Mouse (Mus musculus) ES-Bruce4 (cell line): Measurements from ENCODE around the gene Dyx1c1. TPM values are rescaled to one million over a fixed set of nuclear protein-coding genes. Genes with fewer than 3 reads are reported as not detected.

Experiments
- H3K27ac ChIP-seq: 2 replicates; pipeline ENCODE4 v1.5.1; 2012; ENCODE audit warnings: low read length, inconsistent platforms; ENCODE audit not compliant: insufficient read depth
- H3K27me3 ChIP-seq: 2 replicates; pipeline ENCODE4 v1.6.1; 2012; ENCODE audit warnings: mild to moderate bottlenecking, low read length, inconsistent platforms; ENCODE audit not compliant: control insufficient read depth, poor library complexity, insufficient read depth, severe bottlenecking
- H3K36me3 ChIP-seq: 2 replicates; pipeline ENCODE4 v1.6.1; 2012; ENCODE audit warnings: inconsistent platforms, mild to moderate bottlenecking, low read length, moderate library complexity; ENCODE audit not compliant: control insufficient read depth, poor library complexity, insufficient read depth, severe bottlenecking
- H3K4me1 ChIP-seq: one replicate; pipeline ENCODE4 v1.8.1; 2011; ENCODE audit warnings: low read length; ENCODE audit not compliant: control insufficient read depth, insufficient read depth
- H3K4me3 ChIP-seq: 2 replicates; pipeline ENCODE4 v1.5.1; 2011; ENCODE audit warnings: low read depth, mild to moderate bottlenecking, low read length
- H3K9ac ChIP-seq: 2 replicates; pipeline ENCODE4 v1.6.1; 2012; ENCODE audit warnings: low read depth, mild to moderate bottlenecking, inconsistent platforms; ENCODE audit not compliant: poor library complexity, severe bottlenecking
- H3K9me3 ChIP-seq: replicated peaks from 2 replicates; pipeline ENCODE4 v1.6.1; 2012; ENCODE audit warnings: mild to moderate bottlenecking, low read length, inconsistent platforms; ENCODE audit not compliant: control insufficient read depth, poor library complexity, insufficient read depth, severe bottlenecking
- CTCF ChIP-seq: IDR thresholded peaks from one replicate; pipeline ENCODE4 v1.8.1; 2011; ENCODE audit warnings: low read depth, low read length
- EP300 ChIP-seq: IDR thresholded peaks from 2 replicates; pipeline ENCODE4 v1.6.1; 2011; ENCODE audit warnings: low read depth, low read length; ENCODE audit not compliant: insufficient read depth
- POLR2A ChIP-seq: IDR thresholded peaks from one replicate; pipeline ENCODE4 v1.8.1; 2011; ENCODE audit warnings: low read length; ENCODE audit not compliant: insufficient read depth
- polyA plus RNA-seq: library from polyadenylated mRNA; stranded (reverse); fragments of >200 nt; gene quantifications from 2 replicates; pipeline ENCODE4 v1.2.4, GENCODE M21; 2011; ENCODE audit warnings: low read depth; ENCODE audit not compliant: missing spikeins, insufficient read depth, insufficient read length

Dyx1c1 gene
- polyA plus RNA-seq, 1 experiment: 2.3 TPM

- Histone ChIP-seq H3K4me1 (no peaks in the 10 kb centered on the region), H3K27ac (no peak overlapping the region), H3K4me3 (no peak overlapping the region), H3K9me3 (no peaks in the 10 kb centered on the region), H3K27me3 (no peaks in the 10 kb centered on the region), H3K9ac (no peak overlapping the region), H3K36me3 (0 out of 2 replicates have a peak, but pooled peaks cover under 1% of the 10 kb centered on the region)
- TF ChIP-seq POLR2A (no peak), CTCF (no peak), EP300 (no peak)
These were observed 46.5 kb downstream of the Dyx1c1 start for GRCm38 (mm10) chr9:73005106-73005505.

GRCm38 (mm10) chr9:73006175-73006574 lies 47.6 kb downstream of the Dyx1c1 start:
- TF ChIP-seq EP300 (no peak), CTCF (no peak), POLR2A (no peak)
- Histone ChIP-seq H3K9ac (no peak overlapping the region), H3K4me1 (no peaks in the 10 kb centered on the region), H3K27me3 (no peaks in the 10 kb centered on the region), H3K27ac (no peak overlapping the region), H3K4me3 (no peak overlapping the region), H3K9me3 (no peaks in the 10 kb centered on the region), H3K36me3 (peaks cover 6% of the 10 kb centered on the region; the same call in 1 of the 2 replicates)

- H3K4me3 ChIP-seq: no peak overlapping the region
- H3K36me3 ChIP-seq: peaks cover 11% of the 10 kb centered on the region
- TF ChIP-seq EP300 (no peak), CTCF (no peak), POLR2A (no peak)
- no peak overlapping the region for H3K9ac ChIP-seq
- H3K9me3 ChIP-seq: no peaks in the 10 kb centered on the region
- H3K27me3 ChIP-seq: no peaks in the 10 kb centered on the region
- no peaks in the 10 kb centered on the region for H3K4me1 ChIP-seq
- no peak overlapping the region for H3K27ac ChIP-seq
These were observed 49.8 kb downstream of the Dyx1c1 start for GRCm38 (mm10) chr9:73008384-73008783.

- Histone ChIP-seq H3K27me3 (no peaks in the 10 kb centered on the region), H3K36me3 (peaks cover 30% of the 10 kb centered on the region), H3K9ac (no peak overlapping the region)
These were observed 54.0 kb downstream of the Dyx1c1 start for GRCm38 (mm10) chr9:73012629-73013028.

GRCm38 (mm10) chr9:73014724-73015123 lies 56.1 kb downstream of the Dyx1c1 start:
- no peaks in the 10 kb centered on the region for H3K27me3 ChIP-seq
- H3K27ac ChIP-seq: no peak overlapping the region
- no peak for TF ChIP-seq EP300
- TF ChIP-seq CTCF: no peak
- no peak for TF ChIP-seq POLR2A
- H3K36me3 ChIP-seq: peaks cover 30% of the 10 kb centered on the region
- no peaks in the 10 kb centered on the region for H3K4me1 ChIP-seq
- H3K4me3 ChIP-seq: no peak overlapping the region
- no peak overlapping the region for H3K9ac ChIP-seq
- H3K9me3 ChIP-seq: no peaks in the 10 kb centered on the region

More at GRCm38 (mm10) chr9:73012629-73013028, 54.0 kb downstream of the Dyx1c1 start:
- Histone ChIP-seq H3K4me1 (no peaks in the 10 kb centered on the region), H3K4me3 (no peak overlapping the region), H3K9me3 (no peaks in the 10 kb centered on the region), H3K27ac (no peak overlapping the region)
- TF ChIP-seq CTCF: no peak
- TF ChIP-seq EP300: no peak
- no peak for TF ChIP-seq POLR2A

- Histone ChIP-seq H3K4me1 (no peaks in the 10 kb centered on the region), H3K4me3 (no peak overlapping the region), H3K27ac (no peak overlapping the region), H3K9me3 (no peaks in the 10 kb centered on the region), H3K36me3 (peaks cover 17% of the 10 kb centered on the region), H3K27me3 (no peaks in the 10 kb centered on the region), H3K9ac (no peak overlapping the region)
- TF ChIP-seq POLR2A: no peak
- TF ChIP-seq EP300: no peak
- no peak for TF ChIP-seq CTCF
These were observed 61.3 kb downstream of the Dyx1c1 start for GRCm38 (mm10) chr9:73019841-73020240.
